Mouse (Mus musculus) hindbrain, postnatal 0 days (tissue): ENCODE measurements around the gene Fam208a. TPM values are rescaled to one million over a fixed set of nuclear protein-coding genes. Genes with fewer than 3 reads are reported as not detected.

Experiments used
- ATAC-seq: fragments of 200-750 bp; cut with Nextera tagmentation; 2 replicates; pipeline ENCODE4 v1.8.0; 2017; ENCODE audit warnings: mild to moderate bottlenecking, moderate TSS enrichment, moderate library complexity
- DNase-seq: peaks from one replicate; pipeline ENCODE4 v3.0.0-alpha.2; 2015; ENCODE audit warnings: low spot score
- H3K27ac ChIP-seq: fragments of 300-500 bp; sonication (generic); 2 replicates; pipeline ENCODE4 v1.5.1; 2014; ENCODE audit warnings: mild to moderate bottlenecking
- H3K27me3 ChIP-seq: fragments of 300-500 bp; sonication (generic); 2 replicates; pipeline ENCODE4 v1.6.1; 2014; ENCODE audit warnings: low read length, mixed read lengths; ENCODE audit not compliant: insufficient read depth
- H3K36me3 ChIP-seq: fragments of 300-500 bp; sonication (generic); 2 replicates; pipeline ENCODE4 v1.6.1; 2014; ENCODE audit warnings: low read length, mixed read lengths; ENCODE audit not compliant: insufficient read depth
- H3K4me1 ChIP-seq: fragments of 300-500 bp; sonication (generic); 2 replicates; pipeline ENCODE4 v1.6.1; 2014; ENCODE audit warnings: antibody characterized with exemption, low read length, mixed read lengths; ENCODE audit not compliant: insufficient read depth
- H3K4me2 ChIP-seq: fragments of 300-500 bp; sonication (generic); 2 replicates; pipeline ENCODE4 v1.6.1; 2014; ENCODE audit warnings: low read depth, mild to moderate bottlenecking, low read length, moderate library complexity, mixed read lengths
- H3K4me3 ChIP-seq: fragments of 300-500 bp; sonication (generic); 2 replicates; pipeline ENCODE4 v1.5.1; 2014; ENCODE audit warnings: low read length
- H3K9ac ChIP-seq: fragments of 300-500 bp; sonication (generic); replicated peaks from 2 replicates; pipeline ENCODE4 v1.6.1; 2014; ENCODE audit warnings: mild to moderate bottlenecking, low read length, moderate library complexity, mixed read lengths
- H3K9me3 ChIP-seq: fragments of 300-500 bp; sonication (generic); 2 replicates; pipeline ENCODE4 v1.6.1; 2016; ENCODE audit warnings: low read length, mixed read lengths
- CTCF ChIP-seq: IDR thresholded peaks from 2 replicates; pipeline ENCODE4 v1.5.1; 2016; ENCODE audit warnings: antibody characterized with exemption, control low read depth, low read depth
- WGBS: fragments of 180-500 bp; shearing (Covaris S2); extraction: QIAGEN DNeasy Blood & Tissue Kit; methylation state at CpG from one replicate; pipeline ENCODE4 v1.1.7; 2014; 5-methylcytosine and 5-hydroxymethylcytosine counted together
- microRNA-seq, 2 experiments: library from miRNA; unstranded; fragments of <30 nt; microRNA quantifications; one replicate each; pipeline ENCODE4; 2016
- polyA plus RNA-seq: library from polyadenylated mRNA; unstranded; fragments of >200 nt; fragmentation: Nextera tagmentation; extraction: Ambion mirVana; gene quantifications from 2 replicates; pipeline ENCODE4 v1.2.1, GENCODE M21; 2015
- total RNA-seq: library from RNA; depleted of rRNA; stranded (reverse); fragments of >200 nt; gene quantifications from 2 replicates; pipeline ENCODE4 v1.2.3, GENCODE M21; 2014; rRNA removed

Fam208a gene
- total and polyA plus RNA-seq, 2 experiments from 2014 or later = 8.2 to 24.7 TPM

DNA sequence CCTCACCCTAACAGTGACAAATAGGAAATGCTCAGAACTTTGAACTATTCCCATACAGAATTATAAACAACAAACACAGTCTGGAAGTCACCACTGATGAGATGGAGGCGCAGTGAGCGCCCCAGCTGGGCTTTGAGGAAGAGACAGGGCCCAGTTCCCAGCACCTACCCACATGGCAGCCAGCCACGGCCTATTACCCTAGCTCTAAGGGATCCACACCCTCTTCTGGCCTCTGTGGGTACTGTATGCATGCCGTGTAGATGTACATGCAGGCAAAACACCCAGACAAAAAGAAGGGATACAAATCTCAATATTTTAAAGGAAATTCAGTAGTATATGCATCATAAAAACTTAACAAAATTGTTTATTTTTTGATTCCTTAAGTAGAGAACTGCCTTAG lies 64.9 kb downstream of the Fam208a start:
- no peaks in the 10 kb centered on the region for H3K4me1 ChIP-seq
- DNase-seq (peak; percentile 3), ATAC-seq (no peak)
- no peaks in the 10 kb centered on the region for H3K27me3 ChIP-seq
- H3K27ac ChIP-seq = no peak overlapping the region
- peak; percentile 20; the same call in 1 of the 2 replicates for TF ChIP-seq CTCF
- no peaks in the 10 kb centered on the region for H3K9me3 ChIP-seq
- H3K4me2 ChIP-seq = no peak overlapping the region
- H3K9ac ChIP-seq = no peak overlapping the region
- no peak overlapping the region for H3K4me3 ChIP-seq
- H3K36me3 ChIP-seq = peaks cover 38% of the 10 kb centered on the region; the same call in 1 of the 2 replicates
- WGBS = 91% methylated on average over 4 of the region's 4 CpGs

DNA sequence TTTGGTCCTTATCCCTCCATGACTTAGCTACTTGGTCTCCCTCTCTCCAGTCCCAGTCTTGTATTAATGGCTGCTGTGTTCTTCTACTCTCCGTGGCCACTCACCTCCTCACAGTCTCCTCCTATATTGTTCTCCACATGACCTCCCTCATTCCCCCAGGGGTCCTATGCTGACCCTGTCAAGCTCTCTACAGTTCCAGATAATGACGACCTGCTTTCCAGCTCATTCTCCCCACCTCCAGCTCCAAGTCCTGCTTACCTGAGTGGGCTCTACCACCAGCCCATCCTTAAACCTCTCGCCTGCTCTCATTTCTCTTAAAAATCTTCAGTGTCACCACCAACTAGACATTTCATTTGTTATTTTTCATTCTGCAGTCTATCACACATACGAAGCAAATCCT lies 72.5 kb downstream of the Fam208a start:
- no peak for DNase-seq
- H3K4me1 ChIP-seq = no peaks in the 10 kb centered on the region
- TF ChIP-seq CTCF = no peak
- H3K4me3 ChIP-seq = no peak overlapping the region
- 76% methylated on average over 4 of the region's 4 CpGs for WGBS
- H3K36me3 ChIP-seq = peaks cover 6% of the 10 kb centered on the region; the same call in 1 of the 2 replicates
- no peak overlapping the region for H3K9ac ChIP-seq
- ATAC-seq = no peak
- no peak overlapping the region for H3K4me2 ChIP-seq
- no peaks in the 10 kb centered on the region for H3K27me3 ChIP-seq
- no peak overlapping the region for H3K27ac ChIP-seq
- H3K9me3 ChIP-seq = no peaks in the 10 kb centered on the region

DNA sequence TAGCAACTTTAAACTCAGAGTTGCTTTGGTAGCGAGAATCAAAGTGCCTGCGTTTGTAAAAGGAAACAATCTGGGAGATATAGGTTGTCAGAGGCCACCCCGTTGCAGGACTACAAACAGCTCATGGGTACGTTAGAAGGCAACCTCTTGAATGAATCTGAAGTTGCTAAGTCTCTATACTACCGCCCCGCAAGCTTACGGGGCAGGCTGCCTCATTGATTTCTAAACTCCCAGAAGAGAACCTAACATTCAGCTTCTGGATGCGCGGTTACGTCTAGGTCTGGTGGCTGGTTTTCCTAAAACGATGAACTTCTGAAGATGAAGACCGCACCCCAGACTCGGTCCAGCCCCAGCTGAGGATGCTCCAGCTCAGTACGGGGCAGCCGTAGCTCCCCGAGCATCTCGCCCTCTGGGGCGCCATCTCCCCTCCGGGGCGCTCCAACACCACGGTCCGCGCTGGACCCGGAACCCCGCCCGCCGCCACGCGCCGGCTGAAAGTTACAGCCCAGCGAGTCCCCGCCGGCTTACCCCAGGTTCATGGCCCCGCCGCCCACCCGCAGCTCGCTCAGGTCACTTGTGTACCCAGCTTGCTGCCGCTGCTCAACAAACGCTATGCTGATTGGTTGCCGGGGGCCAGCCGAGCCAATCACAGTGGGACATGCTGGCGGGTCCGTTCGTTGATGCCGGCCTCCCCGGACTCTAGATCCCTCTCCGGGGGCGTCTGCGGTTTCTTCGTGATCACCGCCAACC lies 79.4 kb downstream of the Fam208a start, which contains the start of gene Ccdc66:
Gene Ccdc66 (minus strand): TSS at position 567 of the 750 bp plus-strand sequence.
- Histone ChIP-seq H3K27ac (peak within 1 kb of the TSS; percentile 76), H3K9ac (peak within 1 kb of the TSS; percentile 84), H3K4me2 (peak within 1 kb of the TSS; percentile 84), H3K36me3 (no peaks in the 10 kb centered on the region), H3K9me3 (no peaks in the 10 kb centered on the region), H3K4me1 (no peaks in the 10 kb centered on the region), H3K4me3 (peak within 1 kb of the TSS; percentile 92), H3K27me3 (no peaks in the 10 kb centered on the region)
- TF ChIP-seq CTCF = no peak
- DNase-seq (peak; percentile 95), ATAC-seq (peak; percentile 98)
- under 1% methylated on average over 50 of the region's 51 CpGs for WGBS

DNA sequence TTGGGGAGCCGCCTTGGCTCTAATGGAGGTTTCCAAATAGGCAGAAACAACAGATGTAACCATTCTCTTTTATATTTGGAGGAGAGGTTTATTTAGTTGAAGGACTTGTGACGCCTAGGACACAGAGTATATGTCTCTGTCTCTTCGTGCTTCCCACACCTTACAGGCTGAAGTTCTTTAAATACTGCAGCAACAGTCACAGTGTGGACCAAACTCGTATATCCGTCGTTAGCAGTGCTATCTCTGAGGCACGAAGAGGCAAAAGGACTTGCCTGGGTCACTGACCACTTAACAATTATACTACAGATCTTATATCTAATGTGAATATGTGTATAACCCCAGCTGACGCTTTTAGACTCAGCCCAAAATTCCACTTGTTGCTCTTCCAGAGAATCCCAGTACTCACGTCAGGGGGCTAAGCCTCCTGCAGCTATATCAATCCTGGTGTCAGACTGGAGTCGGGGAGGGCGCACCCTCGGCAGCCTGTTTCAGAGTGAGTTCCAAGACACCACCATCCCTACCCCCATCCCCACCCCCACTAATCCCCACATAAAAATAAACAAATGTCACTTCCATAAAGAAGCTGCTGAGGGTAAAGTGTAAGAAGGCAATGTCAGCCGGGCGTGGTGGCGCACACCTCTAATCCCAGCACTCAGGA lies 80.1 kb downstream of the Fam208a start:
- Histone ChIP-seq H3K27me3 (no peaks in the 10 kb centered on the region), H3K27ac (peak overlapping the region; percentile 76), H3K9me3 (no peaks in the 10 kb centered on the region), H3K9ac (peak overlapping the region; percentile 84), H3K4me1 (no peaks in the 10 kb centered on the region), H3K36me3 (no peaks in the 10 kb centered on the region), H3K4me2 (peak overlapping the region; percentile 84), H3K4me3 (peak overlapping the region; percentile 92)
- DNase-seq (peak; percentile 19), ATAC-seq (peak; percentile 78)
- TF ChIP-seq CTCF = no peak
- WGBS = 34% methylated on average over 15 of the region's 15 CpGs

DNA sequence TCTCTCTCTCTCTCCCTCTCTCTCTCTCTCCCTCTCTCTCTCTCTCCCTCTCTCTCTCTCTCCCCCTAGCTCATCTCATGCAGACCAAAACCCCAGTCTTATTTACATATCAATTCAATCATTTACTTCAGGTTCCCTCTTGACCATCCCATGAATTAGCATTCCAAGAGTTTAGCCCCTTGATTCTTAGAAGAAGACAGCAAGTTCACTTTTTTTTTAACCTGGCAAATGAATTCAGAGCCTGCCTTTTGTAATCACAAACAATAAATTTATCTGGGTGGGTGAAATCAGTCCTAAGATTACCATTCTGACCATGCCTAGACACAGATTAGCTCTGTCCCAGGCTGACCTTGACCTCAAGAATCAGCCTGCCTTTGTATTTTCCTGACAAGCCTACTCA lies 95.9 kb downstream of the Fam208a start:
- H3K9me3 ChIP-seq = peaks cover 6% of the 10 kb centered on the region; the same call in 1 of the 2 replicates
- no peak overlapping the region for H3K4me3 ChIP-seq
- no peaks in the 10 kb centered on the region for H3K27me3 ChIP-seq
- H3K4me2 ChIP-seq = no peak overlapping the region
- ATAC-seq (no peak), DNase-seq (no peak)
- H3K4me1 ChIP-seq = no peaks in the 10 kb centered on the region
- no peak for TF ChIP-seq CTCF
- no peak overlapping the region for H3K9ac ChIP-seq
- no peaks in the 10 kb centered on the region for H3K36me3 ChIP-seq
- H3K27ac ChIP-seq = no peak overlapping the region

Small RNA genes within 50 kb of the gene (microRNA-seq; reads per million reads assigned to microRNA genes)
- 0 reads per million in 2 experiments for gene Gm23633

Other genes starting within 250 kb of the Fam208a start
- 2.6 and 3.1 TPM in 2 replicates for gene Ccdc66, start 79.6 kb downstream of the Fam208a start, total RNA-seq
- 5.6 and 9.2 TPM in 2 replicates for gene Ccdc66, start 79.6 kb downstream of the Fam208a start, polyA plus RNA-seq
- gene Erc2, start 193.6 kb downstream of the Fam208a start, total RNA-seq = 59.1 and 71.0 TPM in 2 replicates
- gene Erc2, start 193.6 kb downstream of the Fam208a start, polyA plus RNA-seq = 97.5 and 104 TPM in 2 replicates